Mouse (Mus musculus) small intestine, adult 2 months (tissue): ENCODE data around the gene Tubgcp2. TPM values are rescaled to one million over a fixed set of nuclear protein-coding genes. Genes with fewer than 3 reads are reported as not detected.

Experiments used
- H3K27ac ChIP-seq: fragments of 200-500 bp; 2 replicates; pipeline ENCODE4 v1.5.1; 2012; ENCODE audit warnings: low read depth, low read length, control low read depth, inconsistent platforms; ENCODE audit not compliant: insufficient read depth
- H3K27me3 ChIP-seq: fragments of 200-500 bp; 2 replicates; pipeline ENCODE4 v1.6.1; 2012; ENCODE audit warnings: mild to moderate bottlenecking, moderate library complexity, low read length, inconsistent platforms; ENCODE audit not compliant: control insufficient read depth, insufficient read depth
- H3K36me3 ChIP-seq: fragments of 200-500 bp; 2 replicates; pipeline ENCODE4 v1.6.1; 2012; ENCODE audit warnings: mild to moderate bottlenecking, low read length, control low read depth, inconsistent platforms; ENCODE audit not compliant: control insufficient read depth, insufficient read depth
- H3K4me1 ChIP-seq: fragments of 200-500 bp; 2 replicates; pipeline ENCODE4 v1.6.1; 2012; ENCODE audit warnings: low read length, inconsistent platforms, mixed read lengths; ENCODE audit not compliant: control insufficient read depth, insufficient read depth, insufficient read length
- H3K4me3 ChIP-seq: fragments of 200-500 bp; 2 replicates; pipeline ENCODE4 v1.5.1; 2012; ENCODE audit warnings: low read depth, mild to moderate bottlenecking, control low read depth, inconsistent platforms, low read length, moderate library complexity
- CTCF ChIP-seq: fragments of 200-500 bp; IDR thresholded peaks from 2 replicates; pipeline ENCODE4 v1.5.1; 2012; ENCODE audit warnings: low read depth, mild to moderate bottlenecking, control low read depth, inconsistent platforms, low read length, moderate library complexity, mixed read lengths; ENCODE audit not compliant: insufficient replicate concordance, insufficient read length; ENCODE audit errors: extremely low read depth
- POLR2A ChIP-seq: fragments of 200-500 bp; IDR thresholded peaks from 2 replicates; pipeline ENCODE4 v1.6.1; 2012; ENCODE audit warnings: low read depth, mild to moderate bottlenecking, control low read depth, inconsistent platforms, low read length, moderate library complexity
- WGBS: fragments of 180-500 bp; shearing (Covaris S2); methylation state at CpG from one replicate; pipeline ENCODE4 v1.1.7; 2018; 5-methylcytosine and 5-hydroxymethylcytosine counted together
- polyA plus RNA-seq: library from polyadenylated mRNA; depleted of rRNA; stranded (reverse); fragments of >200 nt; gene quantifications from 2 replicates; pipeline ENCODE4 v1.2.3, GENCODE M21; 2012

Tubgcp2 gene
- polyA plus RNA-seq, 1 experiment, result 9.1 TPM

- Histone ChIP-seq H3K4me3 (no peak overlapping the region), H3K27me3 (no peaks in the 10 kb centered on the region), H3K36me3 (peaks cover 15% of the 10 kb centered on the region), H3K27ac (no peak overlapping the region), H3K4me1 (peaks cover 6% of the 10 kb centered on the region)
- 92% methylated on average over 6 of the region's 6 CpGs for WGBS
- no peak for TF ChIP-seq CTCF
- TF ChIP-seq POLR2A, result no peak
These were observed 42.9 kb downstream of the Tubgcp2 start for GRCm38 (mm10) chr7:139993532-139993931.

GRCm38 (mm10) chr7:139992406-139992805 is 44.1 kb downstream of the Tubgcp2 start, which contains the start of gene Adam8:
Gene Adam8 (minus strand): TSS chr7:139992562.
- Histone ChIP-seq H3K4me1 (peaks cover 6% of the 10 kb centered on the region), H3K27me3 (no peaks in the 10 kb centered on the region), H3K4me3 (no peak within 1 kb of the TSS), H3K27ac (no peak within 1 kb of the TSS), H3K36me3 (peaks cover 7% of the 10 kb centered on the region; the same call in 1 of the 2 replicates)
- WGBS, result 23% methylated on average over 7 of the region's 7 CpGs
- no peak for TF ChIP-seq POLR2A
- TF ChIP-seq CTCF, result no peak

DNA sequence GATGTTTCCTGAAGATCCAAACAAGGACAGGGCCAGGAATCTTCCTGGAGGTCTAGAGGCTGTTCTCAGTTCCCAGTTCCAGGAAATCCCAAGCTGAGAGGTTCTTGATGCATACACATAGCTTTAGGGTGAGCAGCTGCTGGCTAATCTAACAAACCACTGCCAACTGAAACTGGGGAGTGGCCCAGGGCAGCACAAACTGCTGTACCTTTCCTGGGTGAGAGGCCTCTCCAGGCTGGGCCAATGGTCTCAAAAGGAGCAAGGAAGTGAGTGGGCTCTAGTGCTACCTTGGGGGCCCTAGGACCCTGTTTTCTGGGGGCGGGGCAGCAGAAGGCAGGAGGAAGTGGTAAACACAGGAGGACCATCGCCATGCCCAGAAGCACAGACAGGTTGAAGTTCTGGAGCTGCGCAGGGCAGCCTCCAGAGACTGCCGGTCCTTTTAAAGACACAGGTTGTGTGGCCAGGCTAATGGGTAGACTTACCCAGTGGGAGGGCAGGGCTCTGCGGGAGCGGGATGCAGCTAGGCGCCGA is 45.5 kb downstream of the Tubgcp2 start:
- Histone ChIP-seq H3K27ac (no peak overlapping the region), H3K36me3 (no peaks in the 10 kb centered on the region), H3K4me1 (peaks cover 6% of the 10 kb centered on the region), H3K4me3 (no peak overlapping the region), H3K27me3 (no peaks in the 10 kb centered on the region)
- TF ChIP-seq CTCF (no peak), POLR2A (no peak)
- WGBS, result 40% methylated on average over 8 of the region's 8 CpGs

DNA sequence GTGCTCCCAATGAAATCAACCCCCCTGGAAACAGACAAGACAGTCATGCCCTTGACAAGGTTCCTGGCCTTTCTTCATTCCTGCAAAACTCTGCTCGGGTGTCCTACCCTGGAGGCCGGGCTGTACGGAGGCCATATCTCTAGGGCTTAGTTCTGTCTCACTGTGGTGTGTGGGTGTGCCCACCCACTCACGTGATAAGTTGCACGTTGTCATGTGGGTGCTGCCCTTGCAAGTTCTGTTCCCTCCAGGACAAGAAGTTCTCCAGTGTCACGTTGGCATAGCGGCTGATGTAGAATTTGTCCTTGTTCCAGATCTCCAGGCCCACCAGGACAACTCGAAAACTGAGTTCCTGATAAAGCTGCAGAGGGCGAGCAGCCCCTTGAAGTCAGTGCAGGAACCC is 48.2 kb downstream of the Tubgcp2 start:
- Histone ChIP-seq H3K4me3 (no peak overlapping the region), H3K27ac (no peak overlapping the region), H3K36me3 (no peaks in the 10 kb centered on the region), H3K4me1 (peaks cover 6% of the 10 kb centered on the region), H3K27me3 (no peaks in the 10 kb centered on the region)
- TF ChIP-seq CTCF, result no peak
- no peak for TF ChIP-seq POLR2A
- WGBS, result 69% methylated on average over 9 of the region's 9 CpGs

DNA sequence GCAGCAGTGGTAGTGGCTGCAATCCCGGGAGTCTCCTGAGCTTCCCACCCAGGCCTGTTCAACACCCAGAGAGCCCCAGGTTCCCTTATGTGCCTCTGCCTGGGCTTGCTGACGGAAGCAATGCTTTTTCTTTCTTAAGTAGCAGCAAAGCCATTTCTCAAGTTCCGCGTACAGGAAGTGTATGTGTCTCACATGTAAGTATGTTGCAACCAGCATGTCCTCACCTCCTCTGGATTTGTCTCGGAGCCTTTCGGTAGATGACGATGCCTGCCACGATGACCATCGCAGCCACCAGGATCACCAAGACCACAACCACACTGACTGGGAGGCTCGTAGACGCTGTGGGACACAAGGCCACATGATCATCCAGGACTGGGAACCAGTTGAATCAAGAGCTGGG is 52.0 kb downstream of the Tubgcp2 start:
- 88% methylated on average over 11 of the region's 11 CpGs for WGBS
- TF ChIP-seq CTCF, result no peak
- no peak for TF ChIP-seq POLR2A
- no peak overlapping the region for H3K4me3 ChIP-seq

DNA sequence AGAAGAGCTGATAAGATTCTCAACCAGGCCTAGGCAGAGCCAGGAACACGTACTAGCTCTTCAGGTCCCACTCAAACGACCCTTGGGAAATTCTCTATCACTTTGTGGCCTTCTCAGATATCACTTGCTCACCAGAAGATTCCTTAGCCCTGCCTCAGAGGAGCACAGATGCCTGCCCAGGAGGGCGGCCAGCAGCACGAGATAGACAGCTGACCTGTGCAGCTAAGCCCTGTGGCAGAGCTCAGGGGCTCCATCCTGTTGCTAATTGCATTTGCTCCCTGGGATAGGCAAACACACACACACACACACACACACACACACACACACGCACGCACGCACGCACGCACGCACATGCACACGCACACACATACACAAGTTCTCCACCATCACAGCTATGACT is 54.4 kb downstream of the Tubgcp2 start:
- WGBS, result 83% methylated on average over 11 of the region's 11 CpGs
- H3K4me1 ChIP-seq, result peaks cover 8% of the 10 kb centered on the region
- no peaks in the 10 kb centered on the region for H3K27me3 ChIP-seq
- TF ChIP-seq POLR2A, result no peak
- no peak for TF ChIP-seq CTCF
- H3K4me3 ChIP-seq, result no peak overlapping the region
- no peak overlapping the region for H3K27ac ChIP-seq
- H3K36me3 ChIP-seq, result no peaks in the 10 kb centered on the region

More for the DNA sequence above, 52.0 kb downstream of the Tubgcp2 start:
- Histone ChIP-seq H3K4me1 (no peaks in the 10 kb centered on the region; the same call in 1 of the 2 replicates), H3K36me3 (no peaks in the 10 kb centered on the region), H3K27me3 (no peaks in the 10 kb centered on the region), H3K27ac (no peak overlapping the region)

GRCm38 (mm10) chr7:139980778-139981177 is 55.7 kb downstream of the Tubgcp2 start:
- H3K4me1 ChIP-seq, result peaks cover 8% of the 10 kb centered on the region
- H3K27me3 ChIP-seq, result no peaks in the 10 kb centered on the region
- no peak overlapping the region for H3K4me3 ChIP-seq
- H3K36me3 ChIP-seq, result no peaks in the 10 kb centered on the region
- no peak overlapping the region for H3K27ac ChIP-seq
- WGBS, result 65% methylated on average over 3 of the region's 3 CpGs
- TF ChIP-seq CTCF (no peak), POLR2A (no peak)
